ENCODE assay signal across 19 mouse cellular contexts in the genomic region with DNA sequence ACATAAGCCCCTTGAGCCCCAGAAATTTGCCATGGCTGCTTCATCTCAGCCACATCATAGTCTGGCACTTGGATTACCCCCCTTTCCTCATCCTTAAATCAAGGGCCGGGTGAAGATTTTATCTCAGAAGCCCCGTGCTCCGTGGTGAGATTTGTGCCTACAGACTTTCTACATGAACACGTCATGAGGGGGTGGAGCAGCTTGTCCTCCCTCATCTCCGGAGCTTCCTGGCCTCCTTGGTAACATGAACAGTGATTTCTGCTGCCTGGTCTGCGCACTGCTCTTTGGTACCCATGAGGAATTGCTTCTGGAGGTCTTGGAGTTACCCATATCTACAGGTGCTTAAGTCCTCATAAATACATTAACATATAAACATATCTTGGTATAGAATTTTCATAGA.
DNase-seq lines count a peak whose midpoint lies in the region.
"Had no signal": no experiment of that assay in that cellular context is flagged by ENCODE, and none has a peak within 500 bp of the region (broad histone marks: within the 10 kb centered on the region; RNA-seq: fewer than 3 reads in every experiment).

No protein-coding gene starts in this region.

- DNase-seq in frontal cortex, postnatal 36 days (ENCODE audit: low spot score in 2 of 2), result peak; percentile 42 to 45
- no peak for DNase-seq in frontal cortex, postnatal 10 days (ENCODE audit: low spot score in 2 of 2)
- peak; percentile 44 to 65 for DNase-seq in left cerebral cortex, postnatal 14 days (ENCODE audit: low spot score in 2 of 2)
- DNase-seq in left cerebral cortex, postnatal 4 days, result no peak
- peak; percentile 23 for DNase-seq in right cerebral cortex, postnatal 25 days
- no peak for DNase-seq in right cerebral cortex, postnatal 14 days
- DNase-seq: adrenal gland, postnatal 10 days; adrenal gland, postnatal 36 days; B cell, adult 2 months; cerebellum, adult 11 months; cerebellum, adult 2 months; cerebellum, adult 9-11 months; cerebellum, postnatal 36 days; embryo, embryonic 11 days; gastrocnemius, postnatal 10 days; gastrocnemius, postnatal 36 days; heart, adult 2 months; heart, postnatal 14 days; heart, postnatal 4 days had no signal

- intact Hi-C loops in left cerebral cortex, postnatal 14 days (cut with DNase I), result no loop called here
- intact Hi-C loops in left cerebral cortex, postnatal 4 days (cut with DNase I), result no loop called here

Comparison
In these comparisons a context has a peak if more than half of its experiments do, and no peak if none do; other contexts are left out.
1. DNase-seq: peak in frontal cortex, postnatal 36 days (2 of 2), left cerebral cortex, postnatal 14 days (2 of 2) and right cerebral cortex, postnatal 25 days (single experiment); none in frontal cortex, postnatal 10 days (0 of 2), left cerebral cortex, postnatal 4 days (single experiment) and right cerebral cortex, postnatal 14 days (single experiment).